Comparison of ENCODE assay signal across 7 mouse cellular contexts in the genomic region with DNA sequence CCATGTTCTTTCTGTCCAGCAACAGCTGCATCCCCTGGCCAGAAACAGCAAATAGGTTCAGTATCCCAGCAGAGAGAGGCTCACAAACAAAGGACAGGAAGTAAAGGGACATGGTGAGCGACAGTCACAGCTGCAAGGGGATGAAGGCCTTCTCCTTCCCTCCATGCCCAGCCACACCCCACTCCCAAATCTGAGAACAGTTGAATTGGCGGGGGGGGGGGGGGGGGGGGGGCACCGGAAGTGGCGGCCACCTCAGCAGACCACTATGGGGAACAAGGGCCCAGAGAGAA. TPM values are rescaled to one million over a fixed set of nuclear protein-coding genes. Genes with fewer than 3 reads are reported as not detected.
A peak's percentile ranks its signal among the peaks of the same experiment; 100 is the strongest.
DNase-seq lines count a peak whose midpoint lies in the region; ATAC-seq and TF ChIP-seq lines count a peak whose summit lies in the region.

No protein-coding gene starts in this region.

- peaks cover 78% of the 10 kb centered on the region for H3K27me3 ChIP-seq in megakaryocyte, embryonic 14.5 days (replicated peaks)
- H3K27me3 ChIP-seq in forebrain, postnatal 0 days (ENCODE audit: insufficient read depth, low read length): no peaks in the 10 kb centered on the region; the same call in 1 of the 2 replicates
- 0 out of 2 replicates have a peak, but pooled peaks cover 7% of the 10 kb centered on the region for H3K27me3 ChIP-seq in liver, embryonic 13.5 days
- H3K27me3 ChIP-seq in stomach, embryonic 16.5 days (ENCODE audit: control insufficient read depth, insufficient read depth, low read length): no peaks in the 10 kb centered on the region

- no peak for ATAC-seq in megakaryocyte, adult 5-6 weeks (ENCODE audit: poor library complexity, severe bottlenecking)
- ATAC-seq in forebrain, postnatal 0 days: no peak
- no peak for ATAC-seq in liver, embryonic 13.5 days (ENCODE audit: low read depth)
- ATAC-seq in stomach, embryonic 16.5 days (ENCODE audit: insufficient read depth, low FRiP score): no peak

- H3K4me2 ChIP-seq in forebrain, postnatal 0 days (ENCODE audit: low read depth): peak overlapping the region; percentile 98
- H3K4me2 ChIP-seq in liver, embryonic 13.5 days: peak overlapping the region; percentile 77
- H3K4me2 ChIP-seq in stomach, embryonic 16.5 days (ENCODE audit: low read depth, low read length): peak overlapping the region; percentile 75

- no peak for DNase-seq in forebrain, postnatal 0 days
- DNase-seq in liver, embryonic 13.5 days: no peak
- no peak for DNase-seq in yolk sac, embryonic 10.5 days (ENCODE audit: low spot score)
- no peak for DNase-seq in adipocyte (ENCODE audit: low spot score)

- no peaks in the 10 kb centered on the region for H3K36me3 ChIP-seq in megakaryocyte, embryonic 14.5 days (replicated peaks; ENCODE audit: low read length)
- H3K36me3 ChIP-seq in forebrain, postnatal 0 days (ENCODE audit: insufficient read depth): no peaks in the 10 kb centered on the region
- H3K36me3 ChIP-seq in liver, embryonic 13.5 days: no peaks in the 10 kb centered on the region
- no peaks in the 10 kb centered on the region for H3K36me3 ChIP-seq in stomach, embryonic 16.5 days (ENCODE audit: control insufficient read depth, insufficient read depth, low read length)

- peak overlapping the region; percentile 41; the same call in 1 of the 2 replicates for H3K9ac ChIP-seq in forebrain, postnatal 0 days
- H3K9ac ChIP-seq in liver, embryonic 13.5 days: peak overlapping the region; percentile 72; the same call in 1 of the 2 replicates
- H3K9ac ChIP-seq in stomach, embryonic 16.5 days (ENCODE audit: low read length): peak overlapping the region; percentile 89

- no peaks in the 10 kb centered on the region for H3K9me3 ChIP-seq in megakaryocyte, embryonic 14.5 days
- no peaks in the 10 kb centered on the region for H3K9me3 ChIP-seq in forebrain, postnatal 0 days (ENCODE audit: low read length)
- H3K9me3 ChIP-seq in liver, embryonic 13.5 days (replicated peaks): no peaks in the 10 kb centered on the region
- no peaks in the 10 kb centered on the region for H3K9me3 ChIP-seq in stomach, embryonic 16.5 days (replicated peaks; ENCODE audit: control insufficient read depth, low read length)

- 18% methylated on average over 2 of the region's 4 CpGs for WGBS in forebrain, postnatal 0 days
- WGBS in liver, embryonic 13.5 days (ENCODE audit: insufficient replicate concordance): 0% methylated on average over 3 of the region's 4 CpGs
- WGBS in stomach, embryonic 16.5 days: 6% methylated on average over 3 of the region's 4 CpGs

- peak overlapping the region; percentile 62 for H3K4me3 ChIP-seq in megakaryocyte, embryonic 14.5 days (replicated peaks)
- peak overlapping the region; percentile 59 for H3K4me3 ChIP-seq in forebrain, postnatal 0 days (ENCODE audit: low read depth, low read length)
- H3K4me3 ChIP-seq in liver, embryonic 13.5 days (replicated peaks): peak overlapping the region; percentile 63
- peak overlapping the region; percentile 85 for H3K4me3 ChIP-seq in stomach, embryonic 16.5 days (replicated peaks; ENCODE audit: low read length)

- 0 out of 2 replicates have a peak overlapping the region, but pooled peaks have one; percentile 35 for H3K27ac ChIP-seq in forebrain, postnatal 0 days (ENCODE audit: low read depth, low read length)
- H3K27ac ChIP-seq in liver, embryonic 13.5 days: peak overlapping the region; percentile 50
- H3K27ac ChIP-seq in stomach, embryonic 16.5 days (ENCODE audit: low read length): peak overlapping the region; percentile 98

- TF ChIP-seq CTCF in forebrain, postnatal 0 days (IDR thresholded peaks at IDR 0.05; ENCODE audit: low read depth): no peak

- peaks cover 33% of the 10 kb centered on the region for H3K4me1 ChIP-seq in megakaryocyte, embryonic 14.5 days
- H3K4me1 ChIP-seq in forebrain, postnatal 0 days (ENCODE audit: insufficient read depth): peaks cover 10% of the 10 kb centered on the region
- peaks cover 57% of the 10 kb centered on the region for H3K4me1 ChIP-seq in liver, embryonic 13.5 days (replicated peaks)
- H3K4me1 ChIP-seq in stomach, embryonic 16.5 days (ENCODE audit: control insufficient read depth, insufficient read depth, low read length): peaks cover 42% of the 10 kb centered on the region

RNA-seq across cellular contexts. Expression of gene Anxa6, which starts 1.3 kb away (rescaled TPM):
- polyA plus RNA-seq in megakaryocyte, embryonic 14.5 days (2012; ENCODE audit: insufficient read depth, low replicate concordance): 0.90 and 18.9 TPM in 2 replicates
- 112 and 126 TPM in 2 replicates for total RNA-seq in megakaryocyte, adult 5-6 weeks (2015)
- 230 and 245 TPM in 2 replicates for total RNA-seq in megakaryocyte, adult 5-6 weeks (2017)
- 52.3 and 57.2 TPM in 2 replicates for total RNA-seq in forebrain, postnatal 0 days (2014; rRNA removed)
- polyA plus RNA-seq in forebrain, postnatal 0 days (2015; fragmentation: Nextera tagmentation; extraction: Ambion mirVana): 40.5 and 50.2 TPM in 2 replicates
- 45.3 and 50.2 TPM in 2 replicates for polyA plus RNA-seq in liver, embryonic 13.5 days (2015; fragmentation: Nextera tagmentation; extraction: Ambion mirVana)
- polyA plus RNA-seq in stomach, embryonic 16.5 days (2015; fragmentation: Nextera tagmentation; extraction: Ambion mirVana): 364 and 365 TPM in 2 replicates

RNA-seq across cellular contexts. Expression of gene Ccdc69, which starts 46.0 kb away (rescaled TPM):
- polyA plus RNA-seq in megakaryocyte, embryonic 14.5 days (2012; ENCODE audit: insufficient read depth, low replicate concordance): 0.73 TPM in 1 of 2 replicates, not detected in the other
- 35.5 and 36.2 TPM in 2 replicates for total RNA-seq in megakaryocyte, adult 5-6 weeks (2015)
- total RNA-seq in megakaryocyte, adult 5-6 weeks (2017): 32.6 and 35.6 TPM in 2 replicates
- total RNA-seq in forebrain, postnatal 0 days (2014; rRNA removed): 0.48 and 0.62 TPM in 2 replicates
- polyA plus RNA-seq in forebrain, postnatal 0 days (2015; fragmentation: Nextera tagmentation; extraction: Ambion mirVana): 0.18 and 0.29 TPM in 2 replicates
- polyA plus RNA-seq in liver, embryonic 13.5 days (2015; fragmentation: Nextera tagmentation; extraction: Ambion mirVana): 0.96 and 1.1 TPM in 2 replicates
- polyA plus RNA-seq in stomach, embryonic 16.5 days (2015; fragmentation: Nextera tagmentation; extraction: Ambion mirVana): 3.5 and 3.7 TPM in 2 replicates

Comparison
In these comparisons a context has a peak if more than half of its experiments do, and no peak if none do; other contexts are left out.
1. H3K27ac ChIP-seq: peak in every context shown above with its lines; median percentile 98 in stomach, embryonic 16.5 days; 50 in liver, embryonic 13.5 days; 35 in forebrain, postnatal 0 days.